Comparison of ENCODE assay signal across 8 mouse cellular contexts in the genomic region with DNA sequence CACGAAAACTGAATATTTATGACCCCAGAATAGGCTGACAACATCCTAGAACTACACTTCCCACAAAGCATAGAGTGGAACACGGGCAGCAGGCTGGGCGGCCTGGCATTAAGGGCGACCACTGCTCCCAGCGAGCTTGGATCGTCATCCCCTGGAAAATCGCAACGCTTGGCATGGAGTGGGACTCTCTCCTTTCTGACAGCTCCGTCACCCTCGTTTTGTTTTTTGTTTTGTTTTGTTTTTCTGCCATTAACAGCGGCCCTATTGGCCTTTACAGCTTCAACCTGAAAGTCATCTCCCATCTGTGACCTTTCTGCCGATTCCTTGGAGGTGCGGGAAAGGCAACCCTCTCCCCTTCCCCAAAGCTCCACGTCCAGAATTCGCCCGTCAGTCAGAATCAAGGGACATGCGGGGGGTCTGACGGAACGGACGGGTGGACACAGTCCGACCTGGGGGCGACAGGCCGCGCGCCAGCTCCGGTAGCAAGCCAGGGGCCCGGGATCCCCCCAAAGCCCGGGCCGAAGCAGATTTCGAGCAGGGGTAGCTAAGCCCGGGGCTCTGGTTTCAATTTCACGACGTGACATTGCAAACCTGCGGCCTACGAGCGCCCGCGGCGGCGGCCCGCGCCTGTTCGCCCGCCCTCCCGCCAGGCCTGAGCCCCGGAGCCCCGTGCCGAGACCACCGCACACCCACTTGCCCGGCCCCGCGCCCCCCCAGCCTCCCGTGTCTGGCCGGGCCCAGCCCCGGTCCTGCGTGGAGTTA. TPM values are rescaled to one million over a fixed set of nuclear protein-coding genes. Genes with fewer than 3 reads are reported as not detected.
A peak's percentile ranks its signal among the peaks of the same experiment; 100 is the strongest.
DNase-seq lines count a peak whose midpoint lies in the region; TF ChIP-seq lines count a peak whose summit lies in the region.

No protein-coding gene starts in this region.

- H3K36me3 ChIP-seq in MEL (ENCODE audit: control insufficient read depth in 1 of 2, insufficient read depth in 2 of 2, low read length in 2 of 2), result peaks cover 0 to 50% of the 10 kb centered on the region in 2 experiments; a peak in 2 of 4 replicates
- H3K36me3 ChIP-seq in hindbrain, embryonic 10.5 days, result no peaks in the 10 kb centered on the region

- TF ChIP-seq RAD21 in MEL (IDR thresholded peaks at IDR 0.05; ENCODE audit: low read depth, low read length), result no peak

- H3K9ac ChIP-seq in MEL (ENCODE audit: control insufficient read depth, low read depth, low read length, poor library complexity, severe bottlenecking), result peak overlapping the region; percentile 89

- H3K9me3 ChIP-seq in MEL (replicated peaks; ENCODE audit: insufficient read depth, low read length), result no peaks in the 10 kb centered on the region
- no peaks in the 10 kb centered on the region for H3K9me3 ChIP-seq in hindbrain, embryonic 10.5 days

- peaks cover 55% of the 10 kb centered on the region for H3K79me2 ChIP-seq in MEL (ENCODE audit: control insufficient read depth, insufficient read depth, low read length, poor library complexity)

- peak overlapping the region; percentile 97 to 98 for H3K4me3 ChIP-seq in MEL (ENCODE audit: control insufficient read depth in 1 of 2, insufficient read depth in 1 of 2, low read depth in 2 of 2, low read length in 2 of 2)
- H3K4me3 ChIP-seq in cerebellum, adult 2 months (replicated peaks; ENCODE audit: insufficient read depth, low read depth, low read length), result peak overlapping the region; percentile 92
- peak overlapping the region; percentile 89 for H3K4me3 ChIP-seq in hindbrain, embryonic 10.5 days

- 0 out of 4 replicates have a peak, but pooled peaks of 1 of the 2 experiments have one; percentile 15 for TF ChIP-seq POLR2A in MEL (IDR thresholded peaks at IDR 0.05; ENCODE audit: control insufficient read depth in 1 of 2, insufficient read depth in 1 of 2, low read depth in 1 of 2, low read length in 2 of 2, poor library complexity in 1 of 2)
- peak; percentile 50; the same call in 1 of the 2 replicates for TF ChIP-seq POLR2A in cerebellum, adult 2 months (IDR thresholded peaks at IDR 0.05; ENCODE audit: borderline replicate concordance, insufficient read depth, low read length)

- no peaks in the 10 kb centered on the region for H3K27me3 ChIP-seq in MEL (ENCODE audit: control insufficient read depth in 1 of 2, insufficient read depth in 2 of 2, low read length in 2 of 2)
- no peaks in the 10 kb centered on the region for H3K27me3 ChIP-seq in cerebellum, adult 2 months (ENCODE audit: control insufficient read depth, insufficient read depth, low read length)
- no peaks in the 10 kb centered on the region for H3K27me3 ChIP-seq in hindbrain, embryonic 10.5 days (ENCODE audit: insufficient read depth, poor library complexity, severe bottlenecking)

- peaks cover 29 to 36% of the 10 kb centered on the region in 2 experiments for H3K4me1 ChIP-seq in MEL (ENCODE audit: control insufficient read depth in 1 of 2, insufficient read depth in 2 of 2, low read length in 2 of 2)
- peaks cover 5% of the 10 kb centered on the region; the same call in 1 of the 2 replicates for H3K4me1 ChIP-seq in cerebellum, adult 2 months (ENCODE audit: control insufficient read depth, insufficient read depth, low read length)
- H3K4me1 ChIP-seq in hindbrain, embryonic 10.5 days (replicated peaks), result peaks cover 20% of the 10 kb centered on the region

- no peak for TF ChIP-seq CTCF in MEL (IDR thresholded peaks at IDR 0.05 in 2 of 3, conservative IDR thresholded peaks at IDR 0.05 in 1 of 3; ENCODE audit: control insufficient read depth in 1 of 3, insufficient read depth in 1 of 3, low read depth in 2 of 3, low read length in 3 of 3, poor library complexity in 1 of 3, severe bottlenecking in 1 of 3)
- TF ChIP-seq CTCF in cerebellum, adult 2 months (IDR thresholded peaks at IDR 0.05; ENCODE audit: borderline replicate concordance, insufficient read depth, low read depth, low read length), result no peak

- WGBS in cerebellum, adult 2 months, result under 1% methylated on average over 56 of the region's 56 CpGs
- WGBS in hindbrain, embryonic 10.5 days, result under 1% methylated on average over 56 of the region's 56 CpGs

- no peak for TF ChIP-seq EP300 in MEL (IDR thresholded peaks at IDR 0.05; ENCODE audit: low read depth in 1 of 2, low read length in 2 of 2)

- DNase-seq in MEL (ENCODE audit: low read depth, low spot score), result peak; percentile 59
- DNase-seq in cerebellum, adult 2 months, result peak; percentile 67 to 79
- DNase-seq in forelimb bud, embryonic 11.5 days (ENCODE audit: low read depth, low spot score), result peak; percentile 55
- DNase-seq in hindbrain, embryonic 10.5 days (ENCODE audit: low spot score), result peak; percentile 75
- DNase-seq in layer of hippocampus, adult 9-11 months, result peak; percentile 46
- peak; percentile 65 for DNase-seq in lung, postnatal 10 days
- peak; percentile 66 for DNase-seq in retina, embryonic 14.5 days (ENCODE audit: low spot score)
- peak; percentile 50 for DNase-seq in urinary bladder, postnatal 25 days (ENCODE audit: low spot score)

- peak overlapping the region; percentile 4 for H3K27ac ChIP-seq in MEL (ENCODE audit: control insufficient read depth, low read depth, low read length)
- peak overlapping the region; percentile 78 for H3K27ac ChIP-seq in cerebellum, adult 2 months (ENCODE audit: insufficient read depth, low read length)
- peak overlapping the region; percentile 99 for H3K27ac ChIP-seq in hindbrain, embryonic 10.5 days

TF ChIP-seq in MEL, 35 proteins besides CTCF, POLR2A, EP300 and RAD21:
- TF ChIP-seq MXI1 (IDR thresholded peaks at IDR 0.05; ENCODE audit: low read depth, low read length), result peak; percentile 31; the same call in 1 of the 2 replicates
- peak; percentile 83 for TF ChIP-seq HCFC1 (IDR thresholded peaks at IDR 0.05; ENCODE audit: low read depth, low read length)
- no peak for TF ChIP-seq MAFK (IDR thresholded peaks at IDR 0.05; ENCODE audit: borderline replicate concordance, low read depth, low read length)
- peak; percentile 46; the same call in 1 of the 2 replicates for TF ChIP-seq KAT2A (conservative IDR thresholded peaks at IDR 0.05; ENCODE audit: low read depth, low read length)
- TF ChIP-seq USF1 (IDR thresholded peaks at IDR 0.05; ENCODE audit: low read depth, low read length), result no peak
- TF ChIP-seq CHD1 (IDR thresholded peaks at IDR 0.05; ENCODE audit: low read depth, low read length), result peak; percentile 80; the same call in 1 of the 2 replicates
- TF ChIP-seq SIN3A (IDR thresholded peaks at IDR 0.05; ENCODE audit: low read length), result peak; percentile 14; the same call in 1 of the 2 replicates
- TF ChIP-seq TBP (IDR thresholded peaks at IDR 0.05; ENCODE audit: low read depth, low read length), result peak; percentile 29; the same call in 1 of the 2 replicates

RNA-seq across cellular contexts. Expression of gene Ecpas, which starts 1.3 kb away (rescaled TPM):
- 37.8 and 52.1 TPM in 2 replicates for total RNA-seq in MEL (2012; rRNA removed)
- polyA plus RNA-seq in MEL (2012; ENCODE audit: insufficient read depth in 1 of 2, insufficient read length in 2 of 2, low read depth in 1 of 2, low replicate concordance in 2 of 2, missing spikeins in 1 of 2), result 100 to 1,000 TPM in 1 of 2 experiments, 10 to 100 TPM in 1; 57.6 to 161 TPM
- 41.3 and 41.8 TPM in 2 replicates for polyA plus RNA-seq in cerebellum, adult 2 months (2012; rRNA removed)
- 23.9 and 29.8 TPM in 2 replicates for polyA plus RNA-seq in hindbrain, embryonic 10.5 days (2016; fragmentation: Nextera tagmentation; extraction: Ambion mirVana)

RNA-seq across cellular contexts. Expression of gene Zkscan16, which starts 32.2 kb away (rescaled TPM):
- total RNA-seq in MEL (2012; rRNA removed), result not detected in 2 replicates
- polyA plus RNA-seq in MEL (2012; ENCODE audit: insufficient read depth in 1 of 2, insufficient read length in 2 of 2, low read depth in 1 of 2, low replicate concordance in 2 of 2, missing spikeins in 1 of 2), result not detected
- polyA plus RNA-seq in cerebellum, adult 2 months (2012; rRNA removed), result 8.1 and 9.0 TPM in 2 replicates
- polyA plus RNA-seq in hindbrain, embryonic 10.5 days (2016; fragmentation: Nextera tagmentation; extraction: Ambion mirVana), result 0.55 and 1.0 TPM in 2 replicates

Comparison
In these comparisons a context has a peak if more than half of its experiments do, and no peak if none do; other contexts are left out.
1. Peak in every context shown above with its lines: DNase-seq, H3K4me3 ChIP-seq and H3K27ac ChIP-seq.
2. H3K27ac ChIP-seq: peak in every context shown above with its lines; median percentile 99 in hindbrain, embryonic 10.5 days; 78 in cerebellum, adult 2 months; 4 in MEL.